Mouse (Mus musculus) lung, postnatal 14 days (tissue): ENCODE measurements around the gene Olfr646.

Source experiments
- DNase-seq: peaks from one replicate; pipeline ENCODE4 v3.0.0; 2021

Gene Olfr646

GRCm38 (mm10) chr7:104104757-104104972, at the start of gene Olfr646:
Gene Olfr646 (plus strand): TSS chr7:104104873.
- no peak for DNase-seq

GRCm38 (mm10) chr7:104059215-104059614, 45.5 kb upstream of the Olfr646 start:
- DNase-seq: no peak

DNA sequence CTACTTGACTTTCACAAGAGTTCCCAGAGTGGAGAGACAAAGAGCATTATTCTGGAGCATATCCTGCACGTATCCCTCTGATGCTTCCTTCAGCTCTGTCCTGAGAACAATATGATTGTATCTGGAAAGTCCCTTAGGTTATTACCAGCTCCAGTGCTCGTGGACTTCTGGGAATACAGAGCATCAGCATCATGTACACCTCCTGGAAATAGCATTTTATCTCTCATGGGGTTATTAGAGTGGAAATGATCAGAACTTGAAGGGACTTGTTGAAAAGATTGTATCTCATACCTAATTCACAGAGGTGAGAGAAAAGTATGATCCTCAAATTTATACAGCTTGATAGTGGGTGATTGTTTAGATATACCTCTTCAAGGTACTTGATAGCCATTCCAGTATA, 43.3 kb upstream of the Olfr646 start, which contains the start of gene 4930516K23Rik:
Gene 4930516K23Rik (minus strand): TSS at position 101 of the 400 bp plus-strand sequence.
- DNase-seq: no peak

DNA sequence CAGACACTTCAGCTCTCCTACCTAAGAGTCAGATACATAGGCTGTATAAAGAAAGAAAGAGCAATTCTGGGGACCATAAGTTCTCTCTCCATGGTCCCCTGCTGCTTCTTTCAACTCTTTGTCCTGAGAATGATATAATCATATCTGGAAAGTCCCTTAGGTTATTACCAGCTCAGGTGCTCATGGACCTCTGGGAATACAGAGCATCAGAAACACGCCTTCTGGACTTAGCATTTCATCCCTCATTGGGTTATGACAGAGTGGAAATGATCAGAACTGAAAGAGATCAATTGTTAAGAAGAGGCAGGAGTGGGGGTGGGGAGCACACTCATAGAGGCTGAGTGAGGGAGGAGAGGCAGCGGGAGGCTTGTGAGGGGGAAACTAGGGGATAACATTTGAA, 32.9 kb upstream of the Olfr646 start, which contains the start of gene Olfr644:
Gene Olfr644 (minus strand): TSS at position 101 of the 400 bp plus-strand sequence.
- no peak for DNase-seq

- DNase-seq: no peak
Observed at GRCm38 (mm10) chr7:104085365-104085764, 19.3 kb upstream of the Olfr646 start, which contains the start of gene Olfr645. Gene Olfr645 (minus strand): TSS chr7:104085465.

DNA sequence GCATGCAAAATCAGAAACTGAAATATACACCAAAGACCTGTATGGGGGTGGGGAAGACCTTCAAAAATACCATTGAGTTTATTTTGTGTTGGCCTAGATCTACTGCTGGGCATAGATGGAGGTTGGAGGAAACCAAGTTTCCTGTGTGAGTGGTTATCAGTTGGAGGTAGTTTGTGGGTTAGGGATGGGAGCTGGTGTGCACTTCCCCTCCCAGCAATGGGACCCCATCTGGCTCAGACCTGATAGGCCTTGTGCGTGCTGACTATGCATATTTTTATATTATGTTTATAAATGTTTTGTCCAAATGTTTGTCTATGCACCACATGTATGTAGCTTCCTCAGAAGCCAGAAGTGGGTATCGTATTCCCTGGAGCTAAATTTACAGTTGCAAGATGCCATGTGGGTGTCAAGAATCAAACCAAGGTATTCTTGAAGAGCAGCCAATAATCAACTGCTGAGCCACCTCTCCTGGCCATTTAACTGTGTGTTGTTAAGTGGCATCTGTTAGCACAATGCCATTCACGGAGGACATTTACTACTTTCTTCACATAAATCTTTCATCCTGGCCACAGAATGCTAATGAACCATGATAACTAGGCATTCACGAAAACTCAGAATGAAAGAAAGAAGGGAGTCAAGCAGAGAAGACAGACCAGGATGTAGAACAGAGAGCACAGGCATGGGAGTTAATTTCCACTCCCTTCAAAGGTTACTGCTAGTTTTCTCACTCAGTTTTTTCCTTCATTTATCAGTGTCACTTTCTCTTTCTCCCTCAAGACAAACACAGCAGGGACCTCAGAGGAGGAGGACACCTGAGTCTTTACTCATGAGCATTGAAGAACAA, 538 bp upstream of the Olfr646 start:
- no peak for DNase-seq

DNA sequence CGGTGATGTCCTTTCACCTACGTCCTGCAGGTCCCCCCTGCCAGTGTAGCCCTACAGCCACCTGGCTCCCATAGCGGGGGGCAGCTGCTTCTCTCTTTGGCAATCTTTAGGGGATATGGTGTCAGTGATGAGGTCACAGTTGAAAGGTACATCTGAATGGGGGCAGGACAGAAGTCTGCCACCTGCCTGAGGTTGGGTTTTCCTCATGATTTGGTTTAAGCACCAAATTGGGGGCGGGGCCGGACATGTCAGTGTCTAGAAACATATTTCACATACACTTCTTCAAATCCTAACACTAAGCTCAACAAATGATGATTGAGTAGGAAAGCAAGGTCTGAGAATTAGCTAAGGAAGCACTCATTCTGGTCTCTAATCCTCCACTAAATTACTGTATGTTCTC, 25.1 kb downstream of the Olfr646 start, which contains the start of gene Ubqln5:
Gene Ubqln5 (minus strand): TSS at position 101 of the 400 bp plus-strand sequence.
- DNase-seq: no peak

GRCm38 (mm10) chr7:104137305-104137704, 32.6 kb downstream of the Olfr646 start, which contains the start of gene Olfr643:
Gene Olfr643 (minus strand): TSS chr7:104137405.
- DNase-seq: no peak

DNA sequence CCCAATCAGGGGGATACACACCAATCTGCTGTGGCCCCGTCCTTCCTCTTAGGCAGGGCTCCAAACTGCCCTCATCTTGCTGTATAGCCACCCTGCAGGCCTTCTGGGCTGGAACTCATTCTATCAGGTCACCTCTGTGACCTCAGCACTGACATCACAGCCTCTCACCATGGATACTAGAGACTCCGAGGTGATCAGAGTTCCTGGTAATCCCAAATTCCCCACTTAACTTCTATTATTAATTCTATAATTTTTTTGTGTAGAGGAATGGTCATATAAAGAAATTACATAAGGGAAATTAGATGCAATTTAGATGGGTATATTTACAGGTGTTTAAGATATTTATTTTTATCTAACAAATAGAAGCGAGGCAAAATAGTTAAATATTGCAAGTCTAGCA, 38.5 kb downstream of the Olfr646 start, which contains the start of gene Ubqln3:
Gene Ubqln3 (minus strand): TSS at position 101 of the 400 bp plus-strand sequence.
- no peak for DNase-seq

- no peak for DNase-seq
Observed at GRCm38 (mm10) chr7:104150456-104150855, 45.8 kb downstream of the Olfr646 start, which contains the start of gene Ubqlnl. Gene Ubqlnl (minus strand): TSS chr7:104150556.
